Mouse (Mus musculus) gastrocnemius, postnatal 36 days (tissue): ENCODE measurements around the gene Ppp4r4. TPM values are rescaled to one million over a fixed set of nuclear protein-coding genes. Genes with fewer than 3 reads are reported as not detected.
"Not testable (repeated sequence)": the region's sequence is repeated elsewhere in the genome, so short reads cannot be mapped to it uniquely, and the experiment has no call there.

Source experiments
- DNase-seq, 2 experiments: peaks; one replicate each; pipeline ENCODE4 v3.0.0; 2022
- intact Hi-C: fragments of 180-260 bp; cut with DNase I; formaldehyde crosslinking; loops from one replicate; pipeline ENCODE4 v1.15.1; 2025
- long read RNA-seq, 2 experiments: library from polyadenylated mRNA; stranded (forward); transcript quantifications; one replicate each; pipeline ENCODE4 v2.0.0; 2021
- total RNA-seq, 2 experiments: library from RNA; stranded (reverse); gene quantifications; 2 replicates each; pipeline ENCODE4 v1.2.3; 2021

Gene Ppp4r4
- under 1 TPM; 0.15 to 0.25 TPM for total RNA-seq
- long read RNA-seq, experiment 1, result 0 reads
- long read RNA-seq, experiment 2, result 0 reads

- intact Hi-C loops, result no loop called here
- DNase-seq, result peak; percentile 82 to 90
Observed at GRCm38 (mm10) chr12:103532020-103532648, at the start of gene Ppp4r4. Gene Ppp4r4, plus strand, starts transcription at chr12:103532283.

GRCm38 (mm10) chr12:103482781-103483180, 49.3 kb upstream of the Ppp4r4 start:
- intact Hi-C loops, result no loop called here
- no peak for DNase-seq

- DNase-seq, intact Hi-C loops: not testable (repeated sequence)
Observed at GRCm38 (mm10) chr12:103484200-103484972, 47.7 kb upstream of the Ppp4r4 start.

GRCm38 (mm10) chr12:103486726-103487125, 45.4 kb upstream of the Ppp4r4 start:
- intact Hi-C loops, result no loop called here
- DNase-seq, result peak in 1 of 2 experiments; percentile 36

- DNase-seq, result peak in 1 of 2 experiments; percentile 32
- intact Hi-C loops, result no loop called here
Observed at GRCm38 (mm10) chr12:103487276-103487675, 44.8 kb upstream of the Ppp4r4 start.

- DNase-seq, result no peak
- intact Hi-C loops, result no loop called here
Observed at GRCm38 (mm10) chr12:103487750-103488149, 44.3 kb upstream of the Ppp4r4 start.

GRCm38 (mm10) chr12:103491091-103491730, 40.9 kb upstream of the Ppp4r4 start:
- intact Hi-C loops, result no loop called here
- no peak for DNase-seq

- peak; percentile 45 to 63 for DNase-seq
- intact Hi-C loops, result loop anchor here (1.0 kb wide), 1 partner anchor 66 kb away; no protein-coding TSS in a partner anchor
Observed at GRCm38 (mm10) chr12:103492767-103493166, 39.3 kb upstream of the Ppp4r4 start.

- intact Hi-C loops, result no loop called here
- DNase-seq, result peak in 1 of 2 experiments; percentile 38
Observed at GRCm38 (mm10) chr12:103494486-103494885, 37.6 kb upstream of the Ppp4r4 start.

- peak in 1 of 2 experiments; percentile 42 for DNase-seq
Observed at GRCm38 (mm10) chr12:103498768-103499167, 33.3 kb upstream of the Ppp4r4 start.

GRCm38 (mm10) chr12:103499261-103499660, 32.8 kb upstream of the Ppp4r4 start:
- intact Hi-C loops, result no loop called here
- DNase-seq, result no peak

More at GRCm38 (mm10) chr12:103498768-103499167, 33.3 kb upstream of the Ppp4r4 start:
- intact Hi-C loops, result no loop called here

GRCm38 (mm10) chr12:103503300-103503699, 28.8 kb upstream of the Ppp4r4 start:
- intact Hi-C loops, result loop anchor here (5.0 to 10.0 kb wide), 2 partner anchors 59 to 132 kb away; partner anchors contain the start of gene Serpina10
- DNase-seq, result no peak

GRCm38 (mm10) chr12:103504402-103504801, 27.7 kb upstream of the Ppp4r4 start:
- no peak for DNase-seq
- intact Hi-C loops, result loop anchor here (5.0 to 10.0 kb wide), 2 partner anchors 58 to 130 kb away; partner anchors contain the start of gene Serpina10

- intact Hi-C loops, result loop anchor here (10.0 kb wide), 1 partner anchor 126 kb away; the partner anchor contains the start of gene Serpina10
- no peak for DNase-seq
Observed at GRCm38 (mm10) chr12:103508346-103508745, 23.7 kb upstream of the Ppp4r4 start.

GRCm38 (mm10) chr12:103509893-103510292, 22.2 kb upstream of the Ppp4r4 start:
- DNase-seq, result no peak
- intact Hi-C loops, result loop anchor here (10.0 kb wide), 1 partner anchor 125 kb away; the partner anchor contains the start of gene Serpina10

GRCm38 (mm10) chr12:103511586-103511985, 20.5 kb upstream of the Ppp4r4 start:
- intact Hi-C loops, result no loop called here
- no peak for DNase-seq

- intact Hi-C loops, result no loop called here
- no peak for DNase-seq
Observed at GRCm38 (mm10) chr12:103513039-103513438, 19.0 kb upstream of the Ppp4r4 start.

- DNase-seq, result no peak
- intact Hi-C loops, result no loop called here
Observed at GRCm38 (mm10) chr12:103513451-103513871, 18.6 kb upstream of the Ppp4r4 start.

- intact Hi-C loops, result no loop called here
- no peak for DNase-seq
Observed at GRCm38 (mm10) chr12:103514354-103514753, 17.7 kb upstream of the Ppp4r4 start.

GRCm38 (mm10) chr12:103515638-103516037, 16.4 kb upstream of the Ppp4r4 start:
- no peak for DNase-seq
- intact Hi-C loops, result no loop called here

- intact Hi-C loops, result no loop called here
Observed at GRCm38 (mm10) chr12:103518640-103519039, 13.4 kb upstream of the Ppp4r4 start.

More at GRCm38 (mm10) chr12:103518640-103519039, 13.4 kb upstream of the Ppp4r4 start:
- no peak for DNase-seq
